Mouse (Mus musculus): ENCODE measurements around the gene Mrrf. TPM values are rescaled to one million over a fixed set of nuclear protein-coding genes. Genes with fewer than 3 reads are reported as not detected.
"Not testable (repeated sequence)": the region's sequence is repeated elsewhere in the genome, so short reads cannot be mapped to it uniquely, and the experiment has no call there.

Gene Mrrf
- polyA plus RNA-seq, 1 experiment from 2014 or later, result 21.0 TPM

DNA sequence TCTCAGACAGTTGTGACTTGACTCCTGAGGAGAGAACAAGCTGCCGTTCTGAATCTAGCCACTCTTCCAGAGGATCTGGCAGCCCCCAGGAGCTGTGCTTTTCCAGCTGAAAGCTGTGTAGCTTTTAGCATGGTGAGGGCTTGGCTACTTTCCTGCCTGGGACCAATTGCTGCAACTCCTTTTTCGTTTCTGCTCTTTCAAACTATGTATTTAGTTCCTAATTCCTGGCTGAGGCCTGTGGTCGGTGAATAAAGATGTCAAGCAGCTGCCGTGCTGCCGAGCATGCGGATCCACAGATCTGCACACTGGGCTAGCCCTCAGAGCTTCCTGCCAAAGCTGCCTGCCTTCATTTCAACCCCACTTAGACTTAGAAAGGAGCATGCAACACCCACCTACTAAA, 48.7 kb downstream of the Mrrf start:
- 50% methylated on average over 6 of the region's 6 CpGs for WGBS
- ATAC-seq (ENCODE audit: low FRiP score, low TSS enrichment), result no peak
- H3K27ac ChIP-seq (replicated peaks), result peak overlapping the region; percentile 73

GRCm38 (mm10) chr2:36189200-36189599, 53.0 kb downstream of the Mrrf start:
- DNase-seq (ENCODE audit: low spot score); H3K4me3 ChIP-seq (ENCODE audit: low read depth, low read length); H3K9me3 ChIP-seq (ENCODE audit: control insufficient read depth, low read length); H3K36me3 ChIP-seq (ENCODE audit: control insufficient read depth, insufficient read depth, low read length); H3K4me2 ChIP-seq (replicated peaks; ENCODE audit: low read depth); H3K27ac ChIP-seq (replicated peaks); H3K9ac ChIP-seq (ENCODE audit: low read length); ATAC-seq (ENCODE audit: low FRiP score, low TSS enrichment); H3K4me1 ChIP-seq (replicated peaks; ENCODE audit: control insufficient read depth, insufficient read depth); H3K27me3 ChIP-seq (ENCODE audit: control insufficient read depth, insufficient read depth, low read length): not testable (repeated sequence)
- 87% methylated on average over 6 of the region's 6 CpGs for WGBS

More for the DNA sequence above, 48.7 kb downstream of the Mrrf start:
- Histone ChIP-seq H3K4me1 (replicated peaks; ENCODE audit: control insufficient read depth, insufficient read depth) (no peaks in the 10 kb centered on the region), H3K4me3 (ENCODE audit: low read depth, low read length) (no peak overlapping the region), H3K9ac (ENCODE audit: low read length) (no peak overlapping the region), H3K4me2 (replicated peaks; ENCODE audit: low read depth) (no peak overlapping the region), H3K36me3 (ENCODE audit: control insufficient read depth, insufficient read depth, low read length) (no peaks in the 10 kb centered on the region), H3K9me3 (ENCODE audit: control insufficient read depth, low read length) (no peaks in the 10 kb centered on the region), H3K27me3 (ENCODE audit: control insufficient read depth, insufficient read depth, low read length) (no peaks in the 10 kb centered on the region)
- TF ChIP-seq CTCF (IDR thresholded peaks at IDR 0.05; ENCODE audit: low read depth), result no peak
- no peak for TF ChIP-seq EP300 (optimal IDR thresholded peaks at IDR 0.05)
- no peak for DNase-seq (ENCODE audit: low spot score)

GRCm38 (mm10) chr2:36191098-36191941, 55.1 kb downstream of the Mrrf start:
- no peak overlapping the region for H3K4me3 ChIP-seq (ENCODE audit: low read depth, low read length)
- no peaks in the 10 kb centered on the region for H3K27me3 ChIP-seq (ENCODE audit: control insufficient read depth, insufficient read depth, low read length)
- H3K9ac ChIP-seq (ENCODE audit: low read length), result no peak overlapping the region
- peak overlapping the region; percentile 45; the same call in 1 of the 2 replicates for H3K27ac ChIP-seq (replicated peaks)
- DNase-seq (ENCODE audit: low spot score), result no peak
- no peak overlapping the region for H3K4me2 ChIP-seq (replicated peaks; ENCODE audit: low read depth)
- no peaks in the 10 kb centered on the region for H3K9me3 ChIP-seq (ENCODE audit: control insufficient read depth, low read length)
- 24% methylated on average over 12 of the region's 12 CpGs for WGBS
- H3K36me3 ChIP-seq (ENCODE audit: control insufficient read depth, insufficient read depth, low read length), result no peaks in the 10 kb centered on the region
- TF ChIP-seq CTCF (IDR thresholded peaks at IDR 0.05; ENCODE audit: low read depth) (no peak), EP300 (optimal IDR thresholded peaks at IDR 0.05) (no peak)
- ATAC-seq (ENCODE audit: low FRiP score, low TSS enrichment), result peak; percentile 42; the same call in 1 of the 2 replicates
- 0 out of 2 replicates have a peak, but pooled peaks cover 2% of the 10 kb centered on the region for H3K4me1 ChIP-seq (replicated peaks; ENCODE audit: control insufficient read depth, insufficient read depth)

DNA sequence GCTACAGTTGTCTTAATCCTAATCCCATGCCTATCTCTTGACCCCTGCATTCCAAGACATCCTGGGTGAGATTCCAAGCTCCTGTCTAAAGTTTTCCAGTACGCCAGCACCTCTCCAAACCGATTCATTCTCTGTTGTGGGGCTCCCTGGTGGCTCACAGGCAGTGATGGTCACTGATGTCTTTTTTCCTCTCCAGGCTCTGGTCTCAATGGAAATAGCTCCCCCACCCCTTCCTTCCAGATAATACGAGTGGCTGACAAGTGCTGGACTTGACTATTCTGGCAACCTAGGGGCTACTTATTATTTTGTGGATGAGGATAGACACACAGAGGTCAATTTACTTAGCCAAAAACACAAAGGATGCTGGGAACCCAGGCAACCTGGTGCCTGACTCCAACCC, 60.8 kb downstream of the Mrrf start:
- 61% methylated on average over 3 of the region's 3 CpGs for WGBS
- no peak for ATAC-seq (ENCODE audit: low FRiP score, low TSS enrichment)

DNA sequence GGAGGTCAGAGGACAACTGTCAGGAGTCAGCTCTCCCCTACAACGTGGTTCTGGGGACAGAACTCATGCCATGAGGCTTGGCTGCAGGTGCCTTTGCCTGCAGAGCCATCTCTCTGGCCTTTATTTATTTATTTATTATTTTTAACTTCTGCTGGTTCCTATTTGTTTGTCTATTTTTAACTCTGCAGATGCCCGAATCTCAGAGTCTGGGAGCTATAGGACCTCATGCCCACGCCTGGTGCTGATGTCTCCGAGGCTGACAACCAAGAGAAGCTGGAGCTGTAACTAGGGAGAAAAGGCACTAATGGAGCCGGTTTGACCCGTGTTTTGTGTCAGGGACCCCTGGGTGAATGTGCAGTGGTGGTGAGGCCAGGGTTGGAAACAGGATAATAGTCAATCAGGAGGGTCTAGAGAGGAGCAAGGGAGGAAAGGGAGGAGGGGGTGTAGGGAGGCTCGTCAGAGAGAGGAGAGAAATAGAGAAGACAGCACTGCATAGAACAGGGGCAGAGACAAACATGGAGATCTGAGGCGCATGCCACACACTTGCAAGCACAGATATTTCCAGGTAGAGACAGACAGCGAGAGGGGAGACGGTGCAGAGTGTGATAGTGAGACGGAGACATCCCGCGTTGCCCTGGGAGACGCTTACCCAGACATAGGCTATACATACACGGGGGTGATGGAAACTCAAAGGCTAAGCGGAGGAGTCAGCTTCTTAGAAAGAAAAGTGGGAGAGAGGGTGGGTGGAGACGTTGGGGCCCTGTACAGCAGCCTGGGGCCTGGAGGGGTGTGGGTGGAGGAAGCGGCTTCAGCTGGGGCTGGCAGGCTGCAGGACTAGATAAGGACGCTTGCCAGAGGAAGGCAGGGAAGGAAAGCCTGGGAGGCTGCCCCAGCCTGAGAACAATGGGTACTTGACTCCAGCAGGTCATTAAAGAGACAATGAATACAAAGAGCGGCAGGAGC, 62.0 kb downstream of the Mrrf start:
- peak; percentile 46; the same call in 1 of the 2 replicates for ATAC-seq (ENCODE audit: low FRiP score, low TSS enrichment)
- DNase-seq (ENCODE audit: low spot score), result peak; percentile 45

More for the DNA sequence above, 60.8 kb downstream of the Mrrf start:
- DNase-seq (ENCODE audit: low spot score), result no peak
- no peak overlapping the region for H3K27ac ChIP-seq (replicated peaks)
- H3K27me3 ChIP-seq (ENCODE audit: control insufficient read depth, insufficient read depth, low read length), result no peaks in the 10 kb centered on the region
- H3K9me3 ChIP-seq (ENCODE audit: control insufficient read depth, low read length), result no peaks in the 10 kb centered on the region
- H3K4me1 ChIP-seq (replicated peaks; ENCODE audit: control insufficient read depth, insufficient read depth), result peaks cover 9% of the 10 kb centered on the region; the same call in 1 of the 2 replicates
- no peak overlapping the region for H3K9ac ChIP-seq (ENCODE audit: low read length)
- no peak overlapping the region for H3K4me2 ChIP-seq (replicated peaks; ENCODE audit: low read depth)
- H3K4me3 ChIP-seq (ENCODE audit: low read depth, low read length), result no peak overlapping the region
- H3K36me3 ChIP-seq (ENCODE audit: control insufficient read depth, insufficient read depth, low read length), result no peaks in the 10 kb centered on the region
- no peak for TF ChIP-seq EP300 (optimal IDR thresholded peaks at IDR 0.05)
- TF ChIP-seq CTCF (IDR thresholded peaks at IDR 0.05; ENCODE audit: low read depth), result no peak

More for the DNA sequence above, 62.0 kb downstream of the Mrrf start:
- Histone ChIP-seq H3K27me3 (ENCODE audit: control insufficient read depth, insufficient read depth, low read length) (no peaks in the 10 kb centered on the region), H3K9ac (ENCODE audit: low read length) (peak overlapping the region; percentile 18; the same call in 1 of the 2 replicates), H3K27ac (replicated peaks) (no peak overlapping the region), H3K4me1 (replicated peaks; ENCODE audit: control insufficient read depth, insufficient read depth) (peaks cover 11% of the 10 kb centered on the region; the same call in 1 of the 2 replicates), H3K4me2 (replicated peaks; ENCODE audit: low read depth) (no peak overlapping the region; the same call in 1 of the 2 replicates), H3K9me3 (ENCODE audit: control insufficient read depth, low read length) (no peaks in the 10 kb centered on the region), H3K4me3 (ENCODE audit: low read depth, low read length) (no peak overlapping the region), H3K36me3 (ENCODE audit: control insufficient read depth, insufficient read depth, low read length) (no peaks in the 10 kb centered on the region)
- TF ChIP-seq CTCF (IDR thresholded peaks at IDR 0.05; ENCODE audit: low read depth) (no peak), EP300 (optimal IDR thresholded peaks at IDR 0.05) (no peak)
- 34% methylated on average over 20 of the region's 20 CpGs for WGBS
